Mouse (Mus musculus): ENCODE data around the gene Ddx42.
A peak's percentile ranks its signal among the peaks of the same experiment; 100 is the strongest.
"Not testable (repeated sequence)": the region's sequence is repeated elsewhere in the genome, so short reads cannot be mapped to it uniquely, and the experiment has no call there.

The Ddx42 gene

GRCm38 (mm10) chr11:106201337-106202122 is 15.2 kb upstream of the Ddx42 start:
- DNase-seq (ENCODE audit: low spot score), result no peak

GRCm38 (mm10) chr11:106202123-106202465 is 14.6 kb upstream of the Ddx42 start, which contains the start of gene Strada:
Strada (minus strand) TSS chr11:106202168.
- DNase-seq (ENCODE audit: low spot score), result no peak

GRCm38 (mm10) chr11:106212771-106213170 is 4.0 kb upstream of the Ddx42 start:
- DNase-seq (ENCODE audit: low spot score), result no peak

GRCm38 (mm10) chr11:106214856-106215255 is 1.9 kb upstream of the Ddx42 start:
- DNase-seq (ENCODE audit: low spot score), result no peak

- peak; percentile 58 for DNase-seq (ENCODE audit: low spot score)
These were observed 1.3 kb upstream of the Ddx42 start for GRCm38 (mm10) chr11:106215450-106215859.

- peak; percentile 100 for DNase-seq (ENCODE audit: low spot score)
These were observed 598 bp upstream of the Ddx42 start, which contains the start of gene Ccdc47 for GRCm38 (mm10) chr11:106215927-106216729. Ccdc47 (minus strand) TSS chr11:106216344.

- no peak for DNase-seq (ENCODE audit: low spot score)
These were observed 3.9 kb downstream of the Ddx42 start for GRCm38 (mm10) chr11:106220603-106221002.

- not testable (repeated sequence) for DNase-seq (ENCODE audit: low spot score)
These were observed 17.3 kb downstream of the Ddx42 start for GRCm38 (mm10) chr11:106233978-106234377.

- DNase-seq (ENCODE audit: low spot score), result no peak
These were observed 30.1 kb downstream of the Ddx42 start for GRCm38 (mm10) chr11:106246834-106247233.

GRCm38 (mm10) chr11:106249326-106249725 is 32.6 kb downstream of the Ddx42 start:
- no peak for DNase-seq (ENCODE audit: low spot score)

GRCm38 (mm10) chr11:106254767-106255166 is 38.0 kb downstream of the Ddx42 start:
- DNase-seq (ENCODE audit: low spot score), result no peak

GRCm38 (mm10) chr11:106255174-106255573 is 38.4 kb downstream of the Ddx42 start:
- peak; percentile 69 for DNase-seq (ENCODE audit: low spot score)

GRCm38 (mm10) chr11:106255685-106256451 is 39.1 kb downstream of the Ddx42 start, which contains the start of the genes Ftsj3 and Psmc5:
Ftsj3 (minus strand) TSS chr11:106256079.
Psmc5 (plus strand) TSS chr11:106256154.
- peak; percentile 98 for DNase-seq (ENCODE audit: low spot score)

- DNase-seq (ENCODE audit: low spot score), result no peak
These were observed 40.0 kb downstream of the Ddx42 start for GRCm38 (mm10) chr11:106256775-106257174.

GRCm38 (mm10) chr11:106260826-106261450 is 44.2 kb downstream of the Ddx42 start:
- no peak for DNase-seq (ENCODE audit: low spot score)

- DNase-seq (ENCODE audit: low spot score), result no peak
These were observed 47.2 kb downstream of the Ddx42 start for GRCm38 (mm10) chr11:106263963-106264362.

GRCm38 (mm10) chr11:106264988-106265387 is 48.3 kb downstream of the Ddx42 start:
- no peak for DNase-seq (ENCODE audit: low spot score)

- no peak for DNase-seq (ENCODE audit: low spot score)
These were observed 48.8 kb downstream of the Ddx42 start for GRCm38 (mm10) chr11:106265570-106265969.

GRCm38 (mm10) chr11:106266431-106266830 is 49.7 kb downstream of the Ddx42 start:
- DNase-seq (ENCODE audit: low spot score), result no peak

GRCm38 (mm10) chr11:106267311-106267852 is 50.7 kb downstream of the Ddx42 start:
- no peak for DNase-seq (ENCODE audit: low spot score)

- DNase-seq (ENCODE audit: low spot score), result no peak
These were observed 51.1 kb downstream of the Ddx42 start for GRCm38 (mm10) chr11:106267871-106268270.

Data from adipocyte (in vitro differentiated cells).